Mouse (Mus musculus): ENCODE data around the gene Gstt4.

DNA sequence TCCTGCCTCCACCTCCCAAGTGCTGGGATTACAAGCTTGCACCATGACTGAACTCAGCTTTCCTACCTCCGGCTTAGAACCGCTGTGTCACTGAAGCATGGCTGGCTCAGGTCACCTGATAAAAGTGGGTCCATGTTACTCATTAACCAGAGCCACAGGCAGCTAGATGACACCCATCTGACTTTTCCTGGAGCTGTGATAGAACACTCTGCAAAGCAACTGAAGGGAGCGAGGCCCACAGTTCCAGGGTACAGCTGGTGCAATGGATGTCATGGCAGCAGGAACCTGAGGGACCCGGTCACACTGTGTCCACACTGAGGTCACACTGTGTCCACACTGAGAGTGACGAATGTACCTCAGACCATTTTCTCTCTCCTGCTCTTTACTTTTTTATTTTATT, 32.5 kb downstream of the Gstt4 start:
- TF ChIP-seq CTCF (IDR thresholded peaks at IDR 0.05; ENCODE audit: insufficient read depth, low read depth, low read length) (no peak), POLR2A (IDR thresholded peaks at IDR 0.05; ENCODE audit: insufficient read depth, low read depth, low read length) (no peak)
